ENCODE assay signal across 9 mouse cellular contexts in genomic region chr2:132043101-132043621, GRCm38 (mm10). TPM values are rescaled to one million over a fixed set of nuclear protein-coding genes. Genes with fewer than 3 reads are reported as not detected.
A peak's percentile ranks its signal among the peaks of the same experiment; 100 is the strongest.
DNase-seq lines count a peak whose midpoint lies in the region; ATAC-seq and TF ChIP-seq lines count a peak whose summit lies in the region.
"Had no signal": no experiment of that assay in that cellular context is flagged by ENCODE, and none has a peak within 500 bp of the region (broad histone marks: within the 10 kb centered on the region; RNA-seq: fewer than 3 reads in every experiment).

No protein-coding gene starts in this region.

- H3K4me1 ChIP-seq in embryonic facial prominence, embryonic 10.5 days: peaks cover 22% of the 10 kb centered on the region
- peaks cover 9% of the 10 kb centered on the region; the same call in 1 of the 2 replicates for H3K4me1 ChIP-seq in kidney, adult 2 months (ENCODE audit: control insufficient read depth, insufficient read depth, low read length)
- H3K4me1 ChIP-seq in limb, embryonic 11.5 days (ENCODE audit: control insufficient read depth, insufficient read depth, low read length): peaks cover 12% of the 10 kb centered on the region
- peaks cover 7% of the 10 kb centered on the region; the same call in 1 of the 2 replicates for H3K4me1 ChIP-seq in neural tube, embryonic 15.5 days

- WGBS in embryonic facial prominence, embryonic 10.5 days: 36% methylated on average over 13 of the region's 13 CpGs
- 29% methylated on average over 13 of the region's 13 CpGs for WGBS in kidney, adult 2 months
- 22% methylated on average over 13 of the region's 13 CpGs for WGBS in limb, embryonic 11.5 days
- 56% methylated on average over 13 of the region's 13 CpGs for WGBS in neural tube, embryonic 15.5 days

- peak overlapping the region; percentile 24 for H3K4me2 ChIP-seq in limb, embryonic 11.5 days (ENCODE audit: low read depth, severe bottlenecking)
- H3K4me2 ChIP-seq in neural tube, embryonic 15.5 days: no peak overlapping the region
- H3K4me2 ChIP-seq: midbrain, embryonic 12.5 days had no signal

- peak overlapping the region; percentile 57 for H3K27ac ChIP-seq in embryonic facial prominence, embryonic 10.5 days (replicated peaks)
- H3K27ac ChIP-seq in kidney, adult 2 months (ENCODE audit: insufficient read depth, low read depth, low read length): peak overlapping the region; percentile 45; the same call in 1 of the 2 replicates
- H3K27ac ChIP-seq in limb, embryonic 11.5 days (replicated peaks; ENCODE audit: low read depth, low read length): peak overlapping the region; percentile 76; the same call in 1 of the 2 replicates
- H3K27ac ChIP-seq in neural tube, embryonic 15.5 days (replicated peaks): peak overlapping the region; percentile 56
- H3K27ac ChIP-seq: midbrain, embryonic 12.5 days had no signal

- H3K36me3 ChIP-seq in embryonic facial prominence, embryonic 10.5 days (replicated peaks): no peaks in the 10 kb centered on the region
- H3K36me3 ChIP-seq in kidney, adult 2 months (ENCODE audit: control insufficient read depth, insufficient read depth, low read length): no peaks in the 10 kb centered on the region
- H3K36me3 ChIP-seq in limb, embryonic 11.5 days (ENCODE audit: control insufficient read depth, insufficient read depth, low read length): no peaks in the 10 kb centered on the region
- no peaks in the 10 kb centered on the region for H3K36me3 ChIP-seq in neural tube, embryonic 15.5 days
- H3K36me3 ChIP-seq: midbrain, embryonic 12.5 days had no signal

- TF ChIP-seq POLR2A in kidney, adult 2 months (IDR thresholded peaks at IDR 0.05; ENCODE audit: low read depth, low read length): no peak

- peak; percentile 59; the same call in 1 of the 2 replicates for ATAC-seq in limb, embryonic 11.5 days (ENCODE audit: insufficient number of reproducible peaks, low FRiP score, low TSS enrichment, low read depth)
- peak; percentile 82 for ATAC-seq in neural tube, embryonic 15.5 days (ENCODE audit: low FRiP score)
- ATAC-seq in activated CD4-positive, CD25-positive, alpha-beta regulatory T cell, adult 4 months: no peak

- peak overlapping the region; percentile 14; the same call in 1 of the 2 replicates for H3K4me3 ChIP-seq in embryonic facial prominence, embryonic 10.5 days
- H3K4me3 ChIP-seq in kidney, adult 2 months (ENCODE audit: insufficient read depth, low read depth, low read length): no peak overlapping the region
- H3K4me3 ChIP-seq in limb, embryonic 11.5 days (ENCODE audit: low read depth, low read length): no peak overlapping the region
- H3K4me3 ChIP-seq in neural tube, embryonic 15.5 days (replicated peaks): no peak overlapping the region
- H3K4me3 ChIP-seq: midbrain, embryonic 12.5 days had no signal

- no peaks in the 10 kb centered on the region for H3K27me3 ChIP-seq in embryonic facial prominence, embryonic 10.5 days (replicated peaks; ENCODE audit: low read depth, poor library complexity, severe bottlenecking)
- H3K27me3 ChIP-seq in kidney, adult 2 months (replicated peaks; ENCODE audit: control insufficient read depth, insufficient read depth, low read length): no peaks in the 10 kb centered on the region
- no peaks in the 10 kb centered on the region for H3K27me3 ChIP-seq in limb, embryonic 11.5 days (ENCODE audit: control insufficient read depth, insufficient read depth, low read length)
- H3K27me3 ChIP-seq in neural tube, embryonic 15.5 days (replicated peaks): no peaks in the 10 kb centered on the region
- H3K27me3 ChIP-seq: midbrain, embryonic 12.5 days had no signal

- no peak for TF ChIP-seq CTCF in kidney, adult 2 months (conservative IDR thresholded peaks at IDR 0.05; ENCODE audit: insufficient read depth, insufficient read length, low read depth, low read length)

- H3K9ac ChIP-seq in limb, embryonic 11.5 days (ENCODE audit: low read length): no peak overlapping the region
- no peak overlapping the region for H3K9ac ChIP-seq in neural tube, embryonic 15.5 days (replicated peaks)
- H3K9ac ChIP-seq: midbrain, embryonic 12.5 days had no signal

- DNase-seq in brain, adult 2 months (ENCODE audit: low read depth, low spot score): peak; percentile 68
- peak; percentile 53 for DNase-seq in embryonic facial prominence, embryonic 10.5 days (ENCODE audit: low spot score)
- DNase-seq in heart, adult 9 months (ENCODE audit: low spot score in 2 of 2): peak; percentile 92
- DNase-seq in kidney, adult 2 months: peak; percentile 86
- peak; percentile 71 for DNase-seq in limb, embryonic 11.5 days (ENCODE audit: low spot score)
- no peak for DNase-seq in spleen, adult 18-20 months

- H3K9me3 ChIP-seq in embryonic facial prominence, embryonic 10.5 days: no peaks in the 10 kb centered on the region
- no peaks in the 10 kb centered on the region for H3K9me3 ChIP-seq in limb, embryonic 11.5 days (ENCODE audit: control insufficient read depth, low read length)
- H3K9me3 ChIP-seq in neural tube, embryonic 15.5 days (replicated peaks): no peaks in the 10 kb centered on the region
- H3K9me3 ChIP-seq: midbrain, embryonic 12.5 days had no signal

RNA-seq across cellular contexts. Expression of gene Rassf2, which starts 13.1 kb away (rescaled TPM):
- 10.6 and 14.2 TPM in 2 replicates for polyA plus RNA-seq in embryonic facial prominence, embryonic 10.5 days (2016; fragmentation: Nextera tagmentation; extraction: Ambion mirVana)
- 4.6 and 9.2 TPM in 2 replicates for polyA plus RNA-seq in kidney, adult 2 months (2012; rRNA removed)
- polyA plus RNA-seq in limb, embryonic 11.5 days (2014; fragmentation: Nextera tagmentation; extraction: Ambion mirVana): 6.9 and 8.5 TPM in 2 replicates
- 21.6 and 22.5 TPM in 2 replicates for polyA plus RNA-seq in neural tube, embryonic 15.5 days (2015; fragmentation: Nextera tagmentation; extraction: Ambion mirVana)
- 10 to 100 TPM; 59.8 to 83.1 TPM for polyA plus RNA-seq in activated CD4-positive, CD25-positive, alpha-beta regulatory T cell, adult 4 months (2017; shearing (Covaris generic))

Comparison
In these comparisons a context has a peak if more than half of its experiments do, and no peak if none do; other contexts are left out.
1. DNase-seq: peak in brain, adult 2 months (single experiment), embryonic facial prominence, embryonic 10.5 days (single experiment), heart, adult 9 months (2 of 2), kidney, adult 2 months (single experiment) and limb, embryonic 11.5 days (single experiment); none in spleen, adult 18-20 months (0 of 2).
2. Peak in every context shown above with its lines, with median percentiles within 50 percentile points of each other: H3K27ac ChIP-seq.